Mouse (Mus musculus) forebrain, embryonic 15.5 days (tissue): ENCODE results near the gene Slc36a1. TPM values are rescaled to one million over a fixed set of nuclear protein-coding genes. Genes with fewer than 3 reads are reported as not detected.

ENCODE experiments used
- ATAC-seq: fragments of 200-750 bp; cut with Nextera tagmentation; replicated peaks from 2 replicates; pipeline ENCODE4 v1.8.0; 2017; ENCODE audit warnings: mild to moderate bottlenecking, moderate TSS enrichment, moderate library complexity
- H3K27ac ChIP-seq: fragments of 300-500 bp; sonication (generic); replicated peaks from 2 replicates; pipeline ENCODE4 v1.5.1; 2015; ENCODE audit warnings: mild to moderate bottlenecking, inconsistent platforms
- H3K27me3 ChIP-seq: fragments of 300-500 bp; sonication (generic); 2 replicates; pipeline ENCODE4 v1.6.1; 2015; ENCODE audit warnings: inconsistent platforms
- H3K36me3 ChIP-seq: fragments of 300-500 bp; sonication (generic); 2 replicates; pipeline ENCODE4 v1.6.1; 2015; ENCODE audit warnings: mild to moderate bottlenecking, inconsistent platforms
- H3K4me1 ChIP-seq: fragments of 300-500 bp; sonication (generic); 2 replicates; pipeline ENCODE4 v1.6.1; 2015; ENCODE audit warnings: inconsistent platforms
- H3K4me2 ChIP-seq: fragments of 300-500 bp; sonication (generic); replicated peaks from 2 replicates; pipeline ENCODE4 v1.6.1; 2015; ENCODE audit warnings: mild to moderate bottlenecking, inconsistent platforms
- H3K4me3 ChIP-seq: fragments of 300-500 bp; sonication (generic); 2 replicates; pipeline ENCODE4 v1.5.1; 2015; ENCODE audit warnings: mild to moderate bottlenecking, inconsistent platforms
- H3K9ac ChIP-seq: fragments of 300-500 bp; sonication (generic); replicated peaks from 2 replicates; pipeline ENCODE4 v1.6.1; 2015; ENCODE audit warnings: mild to moderate bottlenecking, inconsistent platforms
- H3K9me3 ChIP-seq: fragments of 300-500 bp; sonication (generic); 2 replicates; pipeline ENCODE4 v1.6.1; 2016; ENCODE audit warnings: inconsistent platforms
- WGBS: fragments of 180-500 bp; shearing (Covaris S2); methylation state at CpG from one replicate; pipeline ENCODE4 v1.1.7; 2015; ENCODE audit warnings: mixed read lengths; 5-methylcytosine and 5-hydroxymethylcytosine counted together
- polyA plus RNA-seq: library from polyadenylated mRNA; unstranded; fragments of >200 nt; fragmentation: Nextera tagmentation; extraction: Ambion mirVana; gene quantifications from 2 replicates; pipeline ENCODE4 v1.2.1, GENCODE M21; 2015

Slc36a1 gene
- polyA plus RNA-seq, 1 experiment from 2014 or later = 2.6 TPM

- no peaks in the 10 kb centered on the region for H3K27me3 ChIP-seq
- H3K9ac ChIP-seq = no peak overlapping the region
- H3K4me2 ChIP-seq = no peak overlapping the region
- no peak overlapping the region for H3K27ac ChIP-seq
- H3K4me3 ChIP-seq = no peak overlapping the region
- ATAC-seq = no peak
- WGBS = 78% methylated on average over 5 of the region's 5 CpGs
- H3K9me3 ChIP-seq = no peaks in the 10 kb centered on the region
- H3K4me1 ChIP-seq = 0 out of 2 replicates have a peak, but pooled peaks cover 4% of the 10 kb centered on the region
- peaks cover 5% of the 10 kb centered on the region; the same call in 1 of the 2 replicates for H3K36me3 ChIP-seq
Observed at GRCm38 (mm10) chr11:55214161-55214560, 10.0 kb downstream of the Slc36a1 start.

DNA sequence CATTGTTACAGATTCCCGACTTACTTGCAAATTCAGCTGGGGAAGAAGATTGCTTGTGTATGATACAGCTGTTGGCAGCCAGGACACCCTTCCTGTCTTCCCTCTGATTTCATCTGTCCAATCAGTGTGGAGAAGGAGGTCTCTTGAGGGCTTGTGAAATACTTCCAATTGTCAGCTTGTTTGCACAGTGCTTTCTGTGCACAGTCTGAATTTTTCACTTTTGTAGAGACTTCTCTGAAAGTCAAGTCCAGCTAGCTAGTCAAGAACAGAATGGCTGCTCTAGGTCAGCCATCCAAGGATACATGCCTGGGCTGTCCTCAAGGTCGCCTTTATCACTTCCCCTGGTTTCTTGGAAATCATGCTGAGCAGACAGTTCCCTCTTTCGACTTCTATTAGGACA lies 10.8 kb downstream of the Slc36a1 start:
- Histone ChIP-seq H3K4me3 (no peak overlapping the region), H3K27me3 (no peaks in the 10 kb centered on the region), H3K9me3 (no peaks in the 10 kb centered on the region), H3K4me1 (no peaks in the 10 kb centered on the region), H3K9ac (no peak overlapping the region), H3K36me3 (peaks cover 9% of the 10 kb centered on the region; the same call in 1 of the 2 replicates), H3K4me2 (no peak overlapping the region), H3K27ac (no peak overlapping the region)
- ATAC-seq = no peak
- 85% methylated on average over 3 of the region's 3 CpGs for WGBS

DNA sequence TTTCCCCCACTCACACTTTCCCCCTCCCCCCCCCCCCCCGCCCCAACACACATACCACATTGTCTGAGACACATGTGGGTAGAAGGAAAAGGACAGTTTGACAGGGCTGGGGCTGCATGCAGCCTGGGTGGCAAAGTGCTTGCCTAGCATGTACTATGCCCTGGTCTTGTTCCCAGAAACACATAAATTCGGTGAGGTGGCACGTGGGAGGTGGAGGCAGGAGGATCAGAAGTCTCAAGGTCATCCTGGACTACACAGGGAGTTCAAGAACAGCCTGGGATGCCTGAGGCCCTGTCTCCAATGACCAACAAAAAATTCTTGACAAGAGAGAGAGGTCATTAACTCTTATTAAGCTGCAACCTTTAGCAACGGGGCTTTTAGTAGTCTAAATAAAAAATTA lies 11.9 kb downstream of the Slc36a1 start:
- no peaks in the 10 kb centered on the region for H3K9me3 ChIP-seq
- no peak overlapping the region for H3K9ac ChIP-seq
- WGBS = 60% methylated on average over 4 of the region's 4 CpGs
- H3K27me3 ChIP-seq = no peaks in the 10 kb centered on the region
- ATAC-seq = no peak
- H3K4me2 ChIP-seq = no peak overlapping the region
- no peaks in the 10 kb centered on the region for H3K4me1 ChIP-seq
- H3K4me3 ChIP-seq = no peak overlapping the region
- peaks cover 16% of the 10 kb centered on the region; the same call in 1 of the 2 replicates for H3K36me3 ChIP-seq
- H3K27ac ChIP-seq = no peak overlapping the region

- H3K9ac ChIP-seq = no peak overlapping the region
- no peak overlapping the region for H3K27ac ChIP-seq
- WGBS = 82% methylated on average over 13 of the region's 13 CpGs
- no peak overlapping the region for H3K4me3 ChIP-seq
- H3K27me3 ChIP-seq = no peaks in the 10 kb centered on the region
- no peaks in the 10 kb centered on the region for H3K9me3 ChIP-seq
- H3K4me2 ChIP-seq = no peak overlapping the region
- ATAC-seq = no peak
- peaks cover 23% of the 10 kb centered on the region; the same call in 1 of the 2 replicates for H3K36me3 ChIP-seq
- no peaks in the 10 kb centered on the region for H3K4me1 ChIP-seq
Observed at GRCm38 (mm10) chr11:55216830-55217229, 12.7 kb downstream of the Slc36a1 start.

- H3K36me3 ChIP-seq = peaks cover 24% of the 10 kb centered on the region; the same call in 1 of the 2 replicates
- H3K27ac ChIP-seq = no peak overlapping the region
- no peak overlapping the region for H3K9ac ChIP-seq
- no peaks in the 10 kb centered on the region for H3K4me1 ChIP-seq
- WGBS = 90% methylated on average over 4 of the region's 4 CpGs
- H3K4me3 ChIP-seq = no peak overlapping the region
- ATAC-seq = no peak
- no peaks in the 10 kb centered on the region for H3K27me3 ChIP-seq
- H3K4me2 ChIP-seq = no peak overlapping the region
- H3K9me3 ChIP-seq = no peaks in the 10 kb centered on the region
Observed at GRCm38 (mm10) chr11:55217418-55217817, 13.3 kb downstream of the Slc36a1 start.

- Histone ChIP-seq H3K27ac (no peak overlapping the region), H3K4me1 (no peaks in the 10 kb centered on the region), H3K4me2 (no peak overlapping the region), H3K36me3 (peaks cover 29% of the 10 kb centered on the region; the same call in 1 of the 2 replicates), H3K9me3 (no peaks in the 10 kb centered on the region), H3K4me3 (no peak overlapping the region), H3K27me3 (no peaks in the 10 kb centered on the region), H3K9ac (no peak overlapping the region)
- 94% methylated on average over 7 of the region's 7 CpGs for WGBS
- ATAC-seq = no peak
Observed at GRCm38 (mm10) chr11:55217880-55218279, 13.7 kb downstream of the Slc36a1 start.

DNA sequence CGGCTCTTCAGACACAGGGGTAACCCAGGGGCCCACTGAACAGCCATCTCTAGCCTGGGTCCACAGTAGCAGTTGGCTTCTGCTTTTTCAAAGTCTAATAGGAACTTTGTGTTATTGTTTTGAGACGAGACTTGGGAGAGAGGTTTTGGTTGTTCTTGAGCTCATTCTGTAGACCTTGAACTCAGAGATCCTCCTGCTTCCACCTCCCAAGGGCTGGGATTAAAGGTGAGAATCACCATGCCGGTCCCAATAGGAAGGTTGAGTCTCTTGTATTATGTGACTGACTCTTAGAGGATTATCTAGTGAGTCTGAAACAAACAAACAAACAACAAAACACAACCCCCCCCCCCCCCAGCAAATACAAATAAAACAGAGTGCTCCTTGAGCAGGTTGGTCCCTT lies 14.3 kb downstream of the Slc36a1 start:
- no peak for ATAC-seq
- Histone ChIP-seq H3K27me3 (no peaks in the 10 kb centered on the region), H3K9ac (no peak overlapping the region), H3K4me3 (no peak overlapping the region), H3K36me3 (peaks cover 30% of the 10 kb centered on the region; the same call in 1 of the 2 replicates), H3K27ac (no peak overlapping the region), H3K9me3 (no peaks in the 10 kb centered on the region), H3K4me1 (no peaks in the 10 kb centered on the region), H3K4me2 (no peak overlapping the region)
- WGBS = 85% methylated on average over 3 of the region's 3 CpGs

DNA sequence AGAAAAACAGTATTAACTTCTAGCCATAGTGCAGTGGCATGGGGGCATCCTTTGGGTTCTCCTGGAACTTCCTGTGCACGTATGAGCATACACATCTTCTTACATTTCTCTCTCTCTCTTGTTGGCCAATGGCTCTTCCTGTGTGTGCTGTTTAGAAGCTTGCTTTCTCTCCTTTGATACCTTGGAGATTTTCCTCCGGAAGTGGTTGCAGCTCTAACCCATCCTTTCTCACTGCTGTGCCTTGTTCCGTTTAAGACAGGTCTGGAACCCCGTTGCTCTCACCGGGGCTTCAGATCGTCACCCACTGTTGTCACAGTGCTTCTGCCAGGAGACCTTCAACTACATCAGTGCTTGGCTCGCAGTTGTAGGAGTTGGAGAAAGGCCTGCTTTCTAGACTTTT lies 17.2 kb downstream of the Slc36a1 start:
- H3K4me1 ChIP-seq = no peaks in the 10 kb centered on the region
- ATAC-seq = no peak
- no peaks in the 10 kb centered on the region for H3K9me3 ChIP-seq
- no peak overlapping the region for H3K4me3 ChIP-seq
- no peak overlapping the region for H3K9ac ChIP-seq
- H3K36me3 ChIP-seq = peaks cover 53% of the 10 kb centered on the region
- no peak overlapping the region for H3K4me2 ChIP-seq
- H3K27ac ChIP-seq = no peak overlapping the region
- no peaks in the 10 kb centered on the region for H3K27me3 ChIP-seq
- 90% methylated on average over 7 of the region's 7 CpGs for WGBS

GRCm38 (mm10) chr11:55231034-55231433 lies 26.9 kb downstream of the Slc36a1 start:
- no peaks in the 10 kb centered on the region for H3K27me3 ChIP-seq
- ATAC-seq = no peak
- H3K4me3 ChIP-seq = no peak overlapping the region
- no peak overlapping the region for H3K9ac ChIP-seq
- peaks cover 18% of the 10 kb centered on the region; the same call in 1 of the 2 replicates for H3K36me3 ChIP-seq
- H3K9me3 ChIP-seq = no peaks in the 10 kb centered on the region
- H3K4me2 ChIP-seq = no peak overlapping the region
- no peaks in the 10 kb centered on the region for H3K4me1 ChIP-seq
- no peak overlapping the region for H3K27ac ChIP-seq
- 94% methylated on average over 6 of the region's 6 CpGs for WGBS

GRCm38 (mm10) chr11:55234288-55234687 lies 30.1 kb downstream of the Slc36a1 start:
- no peak overlapping the region for H3K27ac ChIP-seq
- H3K4me1 ChIP-seq = no peaks in the 10 kb centered on the region
- no peak overlapping the region for H3K9ac ChIP-seq
- no peak overlapping the region for H3K4me3 ChIP-seq
- ATAC-seq = no peak
- 88% methylated on average over 7 of the region's 7 CpGs for WGBS
- H3K27me3 ChIP-seq = no peaks in the 10 kb centered on the region
- H3K9me3 ChIP-seq = no peaks in the 10 kb centered on the region
- H3K36me3 ChIP-seq = peaks cover 11% of the 10 kb centered on the region; the same call in 1 of the 2 replicates
- H3K4me2 ChIP-seq = no peak overlapping the region

DNA sequence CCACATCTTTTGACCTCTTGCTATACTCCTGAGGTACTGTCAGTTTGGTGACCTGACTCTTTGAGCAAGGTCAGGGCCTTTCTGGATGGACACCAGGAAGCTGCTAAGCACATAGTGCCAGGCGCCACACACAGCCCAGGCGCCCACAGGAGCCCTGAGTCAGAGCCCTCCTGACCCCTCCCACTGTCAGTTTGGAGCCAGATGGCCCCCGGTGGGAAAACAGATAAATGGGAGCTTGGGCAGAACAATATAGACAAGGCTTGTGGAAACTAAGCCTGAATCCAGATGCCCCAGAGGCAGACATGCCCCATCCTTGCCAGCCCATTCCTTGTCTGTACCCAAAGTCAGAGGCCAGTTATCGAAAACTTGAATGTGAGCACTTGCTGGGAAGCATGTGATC lies 30.6 kb downstream of the Slc36a1 start:
- peaks cover 11% of the 10 kb centered on the region; the same call in 1 of the 2 replicates for H3K36me3 ChIP-seq
- no peak overlapping the region for H3K4me2 ChIP-seq
- 83% methylated on average over 4 of the region's 4 CpGs for WGBS
- H3K27me3 ChIP-seq = no peaks in the 10 kb centered on the region
- no peak overlapping the region for H3K4me3 ChIP-seq
- no peak overlapping the region for H3K27ac ChIP-seq
- no peak overlapping the region for H3K9ac ChIP-seq
- no peaks in the 10 kb centered on the region for H3K4me1 ChIP-seq
- no peak for ATAC-seq
- H3K9me3 ChIP-seq = no peaks in the 10 kb centered on the region

GRCm38 (mm10) chr11:55236815-55237214 lies 32.7 kb downstream of the Slc36a1 start:
- H3K4me1 ChIP-seq = no peaks in the 10 kb centered on the region
- H3K4me2 ChIP-seq = no peak overlapping the region
- H3K9ac ChIP-seq = no peak overlapping the region
- H3K9me3 ChIP-seq = no peaks in the 10 kb centered on the region
- H3K27me3 ChIP-seq = no peaks in the 10 kb centered on the region
- no peak overlapping the region for H3K27ac ChIP-seq
- 73% methylated on average over 1 of the region's 1 CpGs for WGBS
- H3K4me3 ChIP-seq = no peak overlapping the region
- peaks cover 5% of the 10 kb centered on the region; the same call in 1 of the 2 replicates for H3K36me3 ChIP-seq
- no peak for ATAC-seq

- H3K4me1 ChIP-seq = no peaks in the 10 kb centered on the region
- H3K4me3 ChIP-seq = no peak overlapping the region
- no peaks in the 10 kb centered on the region for H3K9me3 ChIP-seq
- no peak overlapping the region for H3K4me2 ChIP-seq
- 77% methylated on average over 3 of the region's 3 CpGs for WGBS
- H3K36me3 ChIP-seq = no peaks in the 10 kb centered on the region
- no peaks in the 10 kb centered on the region for H3K27me3 ChIP-seq
- no peak overlapping the region for H3K9ac ChIP-seq
- no peak for ATAC-seq
- H3K27ac ChIP-seq = no peak overlapping the region
Observed at GRCm38 (mm10) chr11:55239496-55239895, 35.3 kb downstream of the Slc36a1 start.
